Mouse (Mus musculus): ENCODE measurements around the gene Dcakd.

Dcakd gene

DNA sequence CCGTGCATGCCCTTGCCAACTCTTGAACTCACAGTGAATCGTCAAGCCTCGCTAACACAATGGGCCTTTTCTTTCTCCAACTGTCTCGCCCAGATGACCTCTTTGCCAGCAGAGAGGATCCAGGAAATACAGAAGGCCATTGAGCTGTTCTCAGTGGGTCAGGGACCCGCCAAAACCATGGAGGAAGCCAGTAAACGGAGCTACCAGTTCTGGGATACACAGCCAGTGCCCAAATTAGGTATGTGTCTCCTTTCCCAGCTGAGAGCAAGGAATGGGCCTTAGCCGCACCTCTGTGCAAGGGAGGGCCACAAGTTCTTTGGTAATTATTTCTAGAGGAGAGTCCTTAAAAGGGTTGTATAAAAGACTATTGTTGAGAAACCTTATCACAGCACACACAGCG, 18.2 kb upstream of the Dcakd start:
- DNase-seq: no peak

DNA sequence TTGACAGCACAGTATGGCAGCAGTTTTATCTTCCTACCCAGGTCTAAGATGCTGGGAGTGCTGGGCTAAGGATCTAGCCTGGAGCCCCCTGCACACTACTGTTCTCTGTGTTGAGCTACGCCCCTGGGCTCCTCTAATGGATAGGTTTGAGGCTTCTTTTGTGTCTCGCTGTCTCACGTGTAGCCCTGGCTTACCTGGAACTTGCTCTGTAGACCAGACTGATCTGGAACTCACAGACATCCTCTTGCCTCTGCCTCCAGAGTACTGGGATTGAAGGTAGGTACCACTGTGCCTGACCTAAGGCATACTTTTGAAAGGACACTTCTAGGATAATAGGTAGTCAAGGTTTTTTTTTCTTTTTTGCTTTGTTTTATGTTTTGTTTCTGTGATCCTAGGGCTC, 15.8 kb upstream of the Dcakd start:
- DNase-seq: no peak

DNA sequence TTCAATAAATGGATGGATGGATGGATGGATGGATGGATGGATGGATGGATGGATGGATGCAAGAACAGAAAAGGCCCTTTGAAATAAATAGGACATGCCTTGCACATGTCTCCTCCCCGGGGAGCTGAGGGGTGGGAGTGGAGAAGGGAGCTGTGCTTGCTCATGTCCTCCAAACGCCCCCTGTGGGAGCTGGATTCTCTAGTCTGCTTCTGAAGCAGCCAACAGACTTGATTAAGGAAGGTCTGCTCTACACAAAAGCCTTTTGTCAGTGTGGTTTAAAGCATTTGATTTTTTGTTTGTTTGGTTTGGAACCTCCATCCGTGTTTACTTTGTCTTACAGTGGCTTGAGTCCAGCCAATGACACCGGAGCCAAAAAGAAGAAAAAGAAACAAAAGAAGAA, 14.7 kb upstream of the Dcakd start:
- no peak for DNase-seq

DNA sequence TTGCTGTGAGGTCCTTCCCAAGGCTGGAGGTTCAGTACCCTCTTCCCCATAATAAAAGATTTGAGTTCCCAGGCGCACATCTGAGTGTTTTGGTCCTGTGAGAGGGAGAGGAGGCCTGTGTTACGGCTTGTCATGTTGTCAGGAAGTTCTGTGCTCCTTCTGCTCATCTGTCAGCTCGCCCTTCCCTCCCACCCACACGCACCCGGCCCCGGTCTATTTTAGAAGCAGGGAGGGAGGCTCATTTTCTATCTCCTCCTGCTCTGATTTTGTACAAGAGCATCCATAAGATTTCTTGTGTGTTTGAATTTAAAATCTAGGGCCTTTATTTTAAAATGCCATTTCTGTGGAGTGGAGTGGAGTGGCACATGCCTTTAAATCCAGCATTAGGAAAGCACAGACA, 9.9 kb upstream of the Dcakd start:
- no peak for DNase-seq

DNA sequence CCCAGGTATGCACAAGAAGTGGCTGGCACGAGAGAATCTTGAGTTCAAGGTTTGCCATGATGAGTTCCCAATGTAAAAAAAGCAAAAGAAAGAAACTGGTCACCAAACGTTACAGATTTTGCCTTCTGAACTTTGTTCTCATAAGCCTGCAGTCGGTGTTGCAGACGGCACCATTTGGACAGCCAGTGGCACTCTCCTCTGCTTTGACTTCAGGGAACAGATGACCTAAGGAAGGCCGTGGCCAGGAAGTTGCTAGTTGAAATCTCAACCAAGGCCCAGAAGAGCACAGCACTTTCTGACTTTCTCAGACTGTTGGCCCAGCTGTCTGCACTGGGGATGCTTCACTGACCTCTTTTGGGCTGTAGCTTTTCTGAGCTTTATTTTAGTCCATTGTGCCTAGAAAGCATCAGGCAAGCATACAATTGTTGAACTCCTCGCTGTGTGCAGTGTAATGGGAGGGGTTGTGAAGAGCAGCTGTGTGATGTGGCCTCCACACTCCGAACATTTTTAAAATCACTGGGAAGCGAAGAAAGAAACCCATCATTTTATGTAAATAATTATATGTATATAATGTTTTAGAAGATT, 8.8 kb upstream of the Dcakd start:
- no peak for DNase-seq

DNA sequence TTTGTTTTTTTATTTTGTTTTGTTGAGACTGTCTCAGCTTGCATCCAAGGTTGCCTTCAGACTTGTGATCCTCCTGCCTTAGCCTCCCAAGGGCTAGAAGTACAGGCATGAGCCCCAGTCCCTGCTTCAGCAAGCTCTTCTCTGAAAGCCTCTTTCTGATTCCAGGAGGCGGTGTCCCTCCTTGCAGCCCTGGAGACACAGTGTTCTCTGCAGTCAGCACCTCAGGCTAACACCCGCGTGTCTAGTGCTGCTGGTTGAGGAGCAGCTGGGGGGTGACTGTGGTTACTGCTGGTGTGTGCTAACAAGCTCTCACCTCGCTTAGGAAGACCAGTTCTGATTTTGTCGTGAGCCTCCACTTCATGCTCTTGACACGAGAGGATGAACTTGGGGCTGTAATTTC, 6.9 kb upstream of the Dcakd start:
- no peak for DNase-seq

DNA sequence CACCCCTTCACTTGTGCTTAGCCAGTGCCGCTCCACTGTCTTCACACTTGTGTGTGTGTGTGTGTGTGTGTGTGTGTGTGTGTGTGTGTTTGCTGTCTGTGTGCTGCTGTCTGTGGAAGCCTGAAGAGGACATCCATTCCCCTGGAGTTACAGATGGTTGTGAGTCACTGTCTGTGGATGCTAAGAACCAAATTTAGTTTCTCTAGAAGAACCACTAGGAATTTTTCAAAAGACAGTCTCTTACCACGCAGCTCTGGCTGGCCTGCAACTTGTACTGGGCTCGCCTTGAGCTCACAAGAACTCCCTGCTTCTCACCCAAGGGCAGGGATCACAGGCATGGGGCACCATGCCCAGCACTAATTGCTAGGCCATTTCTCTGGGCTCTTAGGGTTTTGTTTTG, 4.9 kb upstream of the Dcakd start:
- no peak for DNase-seq

DNA sequence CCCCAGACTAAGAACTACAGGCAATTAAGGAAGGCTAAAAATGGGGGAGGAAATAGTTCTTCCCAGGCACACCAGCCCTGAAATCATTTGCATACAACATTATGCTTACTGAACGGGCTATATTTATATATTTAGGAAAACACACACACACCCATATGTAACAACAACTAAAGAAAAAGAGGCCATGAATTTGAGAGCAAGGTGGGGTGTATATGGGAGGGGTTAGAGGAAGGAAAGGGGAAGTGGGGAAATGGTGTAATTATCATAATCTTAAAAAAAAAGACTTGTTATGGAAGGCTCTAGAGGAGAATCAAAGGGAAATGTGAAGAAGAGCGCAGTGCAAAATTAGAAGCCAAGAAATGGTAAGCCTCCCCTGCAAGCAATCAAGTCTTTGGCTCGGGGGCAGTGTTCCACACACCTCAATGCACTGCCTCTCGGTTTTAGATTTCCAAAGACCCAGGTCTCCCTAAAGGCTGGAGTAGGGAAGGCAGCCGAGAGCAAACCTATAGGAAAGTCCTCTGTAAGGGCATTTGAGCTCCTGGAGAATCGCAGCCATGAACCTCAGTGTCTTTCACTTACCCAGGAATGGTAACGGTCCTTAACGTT, 460 bp downstream of the Dcakd start:
- no peak for DNase-seq

DNA sequence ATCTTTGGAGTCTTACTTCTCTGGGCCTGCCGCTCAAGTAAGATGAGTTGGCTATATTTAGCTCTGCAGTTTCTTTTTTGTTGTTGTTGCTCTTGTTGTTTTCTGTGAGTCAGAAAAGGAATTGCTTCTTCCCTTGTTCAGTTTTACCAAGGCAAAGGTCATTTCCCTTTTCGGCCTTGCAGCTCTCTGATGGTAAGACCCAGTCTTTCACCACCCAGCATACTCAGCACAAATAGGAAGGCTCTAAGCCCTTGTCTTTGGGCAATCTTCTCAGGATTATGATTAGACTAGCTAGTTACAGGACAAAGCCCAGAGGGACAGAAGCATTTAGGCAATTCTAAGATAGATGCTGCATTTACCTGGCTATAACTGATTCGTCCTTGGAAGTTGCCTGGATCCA, 1.2 kb downstream of the Dcakd start:
- DNase-seq: no peak

DNA sequence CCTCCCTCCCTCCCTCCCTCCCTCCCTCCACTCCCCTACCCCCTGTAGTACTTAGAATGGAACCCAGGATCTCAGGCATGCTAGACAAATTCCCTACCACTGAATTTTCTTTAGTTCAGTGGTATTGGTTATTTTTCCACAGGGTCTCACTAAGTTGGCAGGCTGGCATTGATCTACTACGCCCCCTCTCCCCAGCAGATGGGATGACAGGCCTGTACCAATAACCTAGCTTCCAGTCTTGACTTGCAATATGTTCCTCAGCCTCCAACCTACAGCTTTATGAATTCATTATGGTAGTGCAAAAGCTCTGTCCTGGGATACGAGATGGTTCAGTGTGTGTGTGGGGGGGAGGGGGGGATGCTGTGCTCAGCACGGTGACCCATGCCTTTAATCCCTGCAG, 4.2 kb downstream of the Dcakd start:
- no peak for DNase-seq

DNA sequence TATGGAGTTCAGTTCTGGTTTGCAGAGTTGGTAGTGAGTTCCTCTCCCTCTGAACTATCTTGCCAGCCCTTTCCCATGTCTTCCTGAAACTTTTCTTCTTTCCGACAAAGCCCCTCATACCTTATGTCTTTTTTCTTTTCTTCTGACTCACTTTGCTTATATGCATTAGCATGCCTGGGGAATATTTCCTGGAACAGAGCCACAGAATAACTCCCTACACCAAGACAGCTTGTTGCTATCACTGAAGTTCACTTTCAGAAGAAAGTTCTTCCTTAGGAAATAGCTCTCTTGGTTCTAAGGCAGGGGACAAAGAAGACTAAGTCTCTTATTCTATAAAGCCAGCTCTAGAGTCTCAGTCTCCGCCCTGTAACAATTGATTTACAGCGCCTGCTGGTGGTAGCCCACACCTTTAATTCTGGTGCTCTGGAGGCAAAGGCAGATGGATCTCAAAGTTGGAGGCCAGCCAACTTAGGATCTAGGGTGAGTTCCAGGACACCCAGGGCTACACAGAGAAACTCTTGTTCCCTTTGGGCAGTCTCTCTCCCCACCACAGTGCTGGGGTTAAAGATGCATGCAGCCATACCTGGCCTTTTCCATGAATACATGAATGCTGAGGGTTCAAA, 7.3 kb downstream of the Dcakd start:
- DNase-seq: no peak

DNA sequence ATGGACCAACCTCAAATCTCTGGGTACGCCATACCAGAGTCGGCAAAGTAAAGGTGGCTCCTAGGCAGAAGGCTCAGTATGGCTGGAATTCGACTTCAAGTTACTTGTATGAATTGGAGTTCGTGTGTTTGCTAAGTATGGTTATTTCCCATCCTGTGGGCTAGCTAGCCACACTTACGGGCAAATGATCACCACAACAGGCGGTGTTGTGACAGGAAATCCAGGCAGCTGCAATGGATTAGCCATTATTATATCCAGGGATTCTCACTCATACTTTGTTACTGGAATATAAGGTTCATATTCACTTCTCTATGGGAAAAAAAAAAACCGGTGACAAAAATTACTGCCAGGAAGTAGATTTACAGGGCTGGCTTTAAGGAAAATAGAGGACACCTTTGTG, 8.8 kb downstream of the Dcakd start:
- no peak for DNase-seq

DNA sequence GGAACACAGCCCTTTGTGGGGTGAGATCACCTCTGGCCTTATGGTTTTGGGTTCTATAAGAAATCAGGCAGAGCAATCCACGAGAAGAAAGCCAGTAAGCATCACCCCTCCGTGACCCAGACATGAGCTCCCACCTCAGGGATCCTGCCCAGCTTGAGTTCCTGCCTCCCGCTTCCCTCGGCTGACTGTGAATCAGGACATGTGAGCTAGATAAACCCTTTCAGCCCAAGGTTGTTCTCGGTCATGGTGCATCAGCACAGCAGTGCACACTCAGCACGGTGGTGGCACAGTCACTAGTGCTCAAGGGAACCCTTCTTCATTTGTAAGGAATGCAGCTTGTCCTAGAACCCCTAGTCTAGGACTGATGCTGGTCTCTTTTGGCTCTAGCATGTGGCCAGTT, 9.3 kb downstream of the Dcakd start:
- DNase-seq: no peak

DNA sequence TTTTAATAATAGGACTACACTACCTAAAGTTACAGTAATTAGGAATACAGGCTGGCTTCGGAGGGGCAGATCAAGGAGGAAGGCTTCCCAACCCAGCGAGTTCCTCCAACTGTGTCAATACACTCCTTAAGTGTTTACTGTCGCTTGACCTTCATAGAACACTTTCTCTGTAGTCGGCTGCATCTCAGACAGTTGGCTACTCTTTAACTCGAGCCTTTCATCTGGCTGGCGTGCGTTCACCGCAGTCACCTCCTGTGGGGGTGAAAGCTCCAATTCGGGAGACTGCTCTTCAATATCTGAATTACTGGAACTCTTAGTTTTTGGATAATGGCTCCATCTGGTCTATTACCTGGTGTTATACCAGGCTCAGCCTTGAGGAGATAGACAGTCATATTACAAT, 10.5 kb downstream of the Dcakd start:
- no peak for DNase-seq

DNA sequence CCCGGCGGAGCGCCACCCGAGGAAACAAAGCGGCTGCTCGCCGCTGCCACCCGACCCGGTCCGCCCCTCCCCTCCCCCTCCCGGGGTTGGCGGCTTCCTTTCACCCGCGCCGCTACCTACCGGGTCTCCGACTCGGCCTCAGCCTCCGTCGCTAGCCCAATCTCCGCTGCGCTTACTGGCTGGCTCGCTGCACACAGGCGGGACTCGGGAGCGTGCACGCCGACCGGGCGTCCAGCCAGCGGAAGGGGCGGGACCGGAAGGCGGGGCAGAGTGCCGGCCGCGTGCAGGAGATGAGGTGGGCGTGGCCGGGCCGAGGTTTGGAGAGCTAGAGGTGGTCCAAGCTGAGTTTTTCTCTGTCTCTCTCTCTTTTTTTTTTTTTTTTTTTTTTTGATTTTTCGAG, 11.2 kb downstream of the Dcakd start:
- peak; percentile 99 for DNase-seq

DNA sequence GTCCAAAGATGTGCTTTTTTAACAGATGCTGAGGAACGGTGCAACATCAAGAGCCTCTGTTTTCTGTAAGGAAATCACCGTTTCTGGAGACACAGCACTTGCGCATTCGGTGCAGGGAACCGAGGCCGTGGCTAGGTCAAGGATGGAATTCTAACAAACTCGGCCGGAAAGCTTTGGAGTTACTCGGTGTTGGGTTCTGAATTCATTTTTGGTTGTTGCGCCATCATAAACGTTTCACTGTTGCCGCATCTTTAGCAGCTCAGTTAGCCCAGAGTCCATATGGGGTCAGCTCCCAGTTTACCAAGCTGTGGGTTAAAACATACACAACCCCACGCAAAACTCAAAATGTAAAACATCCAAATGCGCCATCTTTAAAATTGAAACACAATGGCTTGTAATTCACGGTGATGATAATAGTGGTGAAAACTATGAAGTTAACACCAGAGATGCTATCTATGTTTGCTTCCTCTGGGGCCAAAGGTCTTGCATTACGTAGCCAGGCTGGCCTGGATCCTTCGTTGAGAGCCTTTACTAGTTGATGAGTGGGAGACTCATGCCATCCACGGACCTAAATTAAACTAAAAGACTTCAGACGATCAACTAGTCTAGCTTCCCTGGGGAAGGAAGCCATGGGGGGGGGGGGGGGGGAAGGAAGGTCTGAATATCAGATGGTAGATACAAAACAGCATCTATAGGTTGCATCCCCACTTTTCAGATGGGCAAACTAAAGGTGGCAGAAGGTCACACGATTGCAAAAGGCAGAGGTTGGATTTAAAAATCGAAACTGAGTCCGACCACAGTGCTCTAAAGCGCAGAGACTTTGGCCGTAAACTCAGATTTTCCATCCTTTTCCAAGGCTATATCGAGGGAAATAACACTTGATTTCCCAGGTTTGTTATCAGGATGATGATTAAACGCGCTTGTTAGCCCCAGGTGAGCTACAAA, 12.0 kb downstream of the Dcakd start:
- DNase-seq: no peak

DNA sequence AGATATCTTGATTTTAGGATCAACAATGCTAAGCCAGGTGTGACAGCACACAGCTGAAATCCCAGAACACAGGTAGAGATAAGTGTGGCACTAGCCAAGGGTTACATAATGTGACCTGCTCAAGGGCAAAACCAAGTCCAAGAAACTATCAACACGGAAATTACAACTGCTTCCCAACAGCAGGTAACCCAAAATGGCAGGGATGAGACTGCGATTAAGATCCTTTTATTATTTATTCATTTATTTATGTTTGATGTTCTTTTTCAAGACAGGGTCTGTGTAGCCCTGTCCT, 17.0 kb downstream of the Dcakd start:
- DNase-seq: no peak

DNA sequence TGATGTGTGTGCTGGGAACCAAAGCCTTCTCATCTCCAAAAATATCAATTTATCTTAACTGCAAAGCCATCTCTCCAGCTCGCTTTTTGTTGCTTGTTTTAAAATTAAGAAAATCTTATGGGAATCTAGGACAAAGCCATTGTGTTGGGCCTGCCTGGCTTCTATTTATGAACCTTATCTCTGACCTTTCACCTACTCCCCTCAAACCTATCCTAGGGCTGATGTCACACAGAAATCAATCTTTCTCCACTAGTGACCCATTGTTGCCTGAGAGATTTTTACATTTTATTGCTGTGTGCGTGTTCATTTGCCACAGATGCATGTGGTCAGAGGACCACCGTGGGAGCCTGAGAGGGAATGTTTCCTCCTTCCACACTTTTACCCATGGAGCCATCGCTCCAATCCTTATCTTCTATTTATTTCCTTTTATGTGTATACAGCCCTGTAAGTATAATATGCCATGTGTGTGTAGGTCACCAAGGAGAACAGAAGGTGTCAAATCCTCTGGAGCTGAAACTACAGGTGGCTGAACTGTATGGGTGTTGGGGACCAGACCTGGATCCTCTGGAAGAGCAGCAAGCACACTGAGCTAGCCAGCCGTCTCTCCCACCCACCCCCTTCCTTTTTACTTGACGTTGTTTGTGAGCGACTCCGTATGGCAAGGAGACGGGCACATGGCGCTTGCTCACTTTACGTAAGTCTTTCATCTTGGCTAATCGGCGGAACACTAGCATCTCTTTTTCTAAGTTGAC, 17.5 kb downstream of the Dcakd start:
- no peak for DNase-seq

DNA sequence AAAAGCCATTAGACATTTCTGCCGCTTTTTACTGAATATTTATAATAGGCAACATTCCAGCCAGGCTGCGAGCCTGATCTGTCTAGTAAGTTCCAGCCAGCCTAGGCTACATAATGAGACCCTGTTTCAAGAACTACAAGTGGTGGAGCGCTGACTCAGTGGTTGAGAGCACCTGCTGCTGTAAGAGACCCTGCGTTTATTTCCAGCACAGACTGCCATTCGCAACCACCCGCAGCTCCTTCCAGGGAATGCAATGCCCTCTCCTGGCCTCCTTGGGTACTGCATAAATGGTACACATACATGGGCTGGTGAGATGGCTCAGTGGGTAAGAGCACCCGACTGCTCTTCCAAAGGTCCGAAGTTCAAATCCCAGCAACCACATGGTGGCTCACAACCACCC, 18.9 kb downstream of the Dcakd start:
- DNase-seq: no peak

DNA sequence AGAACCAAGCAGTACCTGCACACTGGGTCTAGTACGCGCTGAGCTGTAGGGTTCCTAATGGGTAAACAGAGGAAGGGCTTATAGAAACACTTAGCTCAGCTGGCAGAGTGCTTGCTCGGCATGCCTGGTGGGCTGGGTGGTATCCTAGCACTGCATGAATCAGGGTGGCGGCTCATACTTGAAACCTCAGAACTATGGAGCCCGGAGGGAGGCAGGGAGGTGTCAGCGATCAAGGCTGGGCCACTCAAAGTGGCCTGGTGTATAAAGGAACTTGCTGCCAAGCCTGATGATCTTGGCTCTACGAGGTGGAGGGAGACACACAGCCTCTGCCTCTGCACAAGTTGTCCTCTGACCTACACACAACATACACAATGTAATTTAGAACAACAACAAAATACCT, 19.6 kb downstream of the Dcakd start:
- DNase-seq: no peak

DNA sequence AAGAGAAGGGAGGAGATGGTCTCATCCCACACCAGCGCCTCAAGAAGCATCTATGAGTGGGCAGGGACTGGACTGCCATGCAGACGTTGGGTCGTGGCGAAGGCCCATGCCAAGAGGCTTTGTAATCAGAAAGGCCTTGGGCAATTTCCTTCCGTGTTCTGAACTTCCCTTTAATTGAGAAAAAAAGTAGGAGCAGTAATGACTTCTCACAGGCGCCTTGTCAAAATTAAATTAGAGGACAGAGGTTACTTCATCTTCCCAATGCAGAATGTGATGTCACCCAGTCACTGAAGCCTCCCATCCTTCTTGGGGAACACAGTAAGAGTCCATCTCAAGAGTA, 21.2 kb downstream of the Dcakd start:
- no peak for DNase-seq

DNA sequence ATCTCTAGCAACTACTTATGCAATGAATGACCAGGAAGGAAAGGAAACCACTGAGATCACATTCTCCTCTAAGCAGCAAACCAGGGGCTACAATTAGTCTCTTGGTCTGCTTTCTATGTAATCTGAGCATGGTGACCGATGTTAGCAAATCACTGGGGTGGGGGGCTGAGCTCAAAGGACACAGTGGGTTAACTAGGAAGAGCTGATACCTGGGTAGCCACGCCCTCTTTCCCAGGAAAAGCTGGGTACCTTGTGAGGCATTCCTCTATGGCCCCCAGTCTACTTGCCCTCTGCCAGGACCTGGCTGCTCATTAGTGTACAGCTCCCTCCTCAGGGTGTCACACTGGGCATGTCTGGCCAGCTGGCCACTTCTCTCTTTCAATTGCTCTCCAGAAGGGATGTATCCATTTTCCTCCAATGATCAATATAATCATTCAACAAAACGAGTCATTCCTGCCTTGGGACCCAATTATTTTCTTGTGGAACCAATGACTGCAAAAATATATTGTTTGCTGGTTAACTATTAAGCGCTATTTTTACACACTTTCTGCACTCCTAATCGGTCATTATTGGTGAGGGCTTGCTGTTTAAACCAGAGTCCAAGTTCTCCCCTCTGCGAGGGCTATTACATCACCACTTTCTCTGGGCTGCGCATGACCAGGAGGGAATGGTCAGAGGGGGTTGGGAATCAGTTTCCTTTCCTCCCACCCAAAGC, 21.7 kb downstream of the Dcakd start:
- DNase-seq: no peak

All from lung, postnatal 14 days (tissue).